Mouse (Mus musculus) limb, embryonic 13.5 days (tissue): ENCODE results near the gene Tpm3. TPM values are rescaled to one million over a fixed set of nuclear protein-coding genes. Genes with fewer than 3 reads are reported as not detected.

Source experiments
- ATAC-seq: fragments of 200-750 bp; cut with Nextera tagmentation; 2 replicates; pipeline ENCODE4 v1.8.0; 2017; ENCODE audit warnings: low read depth, moderate number of reproducible peaks, moderate TSS enrichment; ENCODE audit not compliant: low FRiP score
- H3K27ac ChIP-seq: fragments of 300-500 bp; sonication (generic); 2 replicates; pipeline ENCODE4 v1.5.1; 2015; ENCODE audit warnings: inconsistent platforms, mild to moderate bottlenecking, moderate library complexity
- H3K27me3 ChIP-seq: fragments of 300-500 bp; sonication (generic); 2 replicates; pipeline ENCODE4 v1.6.1; 2015; ENCODE audit warnings: mild to moderate bottlenecking, inconsistent platforms
- H3K36me3 ChIP-seq: fragments of 300-500 bp; sonication (generic); 2 replicates; pipeline ENCODE4 v1.6.1; 2015; ENCODE audit warnings: inconsistent platforms, mild to moderate bottlenecking, moderate library complexity
- H3K4me1 ChIP-seq: fragments of 300-500 bp; sonication (generic); 2 replicates; pipeline ENCODE4 v1.6.1; 2015; ENCODE audit warnings: inconsistent platforms
- H3K4me2 ChIP-seq: fragments of 300-500 bp; sonication (generic); replicated peaks from 2 replicates; pipeline ENCODE4 v1.6.1; 2015; ENCODE audit warnings: inconsistent platforms, mild to moderate bottlenecking, moderate library complexity
- H3K4me3 ChIP-seq: fragments of 300-500 bp; sonication (generic); 2 replicates; pipeline ENCODE4 v1.5.1; 2015; ENCODE audit warnings: moderate library complexity, mild to moderate bottlenecking, inconsistent platforms
- H3K9ac ChIP-seq: fragments of 300-500 bp; sonication (generic); 2 replicates; pipeline ENCODE4 v1.6.1; 2015; ENCODE audit warnings: mild to moderate bottlenecking, inconsistent platforms
- H3K9me3 ChIP-seq: fragments of 300-500 bp; sonication (generic); 2 replicates; pipeline ENCODE4 v1.6.1; 2016; ENCODE audit warnings: inconsistent platforms
- WGBS: fragments of 180-500 bp; shearing (Covaris S2); methylation state at CpG from one replicate; pipeline ENCODE4 v1.1.7; 2015; 5-methylcytosine and 5-hydroxymethylcytosine counted together
- polyA plus RNA-seq: library from polyadenylated mRNA; unstranded; fragments of >200 nt; fragmentation: Nextera tagmentation; extraction: Ambion mirVana; gene quantifications from 2 replicates; pipeline ENCODE4 v1.2.1, GENCODE M21; 2015

Gene Tpm3
- polyA plus RNA-seq, 1 experiment from 2014 or later: 520 TPM

DNA sequence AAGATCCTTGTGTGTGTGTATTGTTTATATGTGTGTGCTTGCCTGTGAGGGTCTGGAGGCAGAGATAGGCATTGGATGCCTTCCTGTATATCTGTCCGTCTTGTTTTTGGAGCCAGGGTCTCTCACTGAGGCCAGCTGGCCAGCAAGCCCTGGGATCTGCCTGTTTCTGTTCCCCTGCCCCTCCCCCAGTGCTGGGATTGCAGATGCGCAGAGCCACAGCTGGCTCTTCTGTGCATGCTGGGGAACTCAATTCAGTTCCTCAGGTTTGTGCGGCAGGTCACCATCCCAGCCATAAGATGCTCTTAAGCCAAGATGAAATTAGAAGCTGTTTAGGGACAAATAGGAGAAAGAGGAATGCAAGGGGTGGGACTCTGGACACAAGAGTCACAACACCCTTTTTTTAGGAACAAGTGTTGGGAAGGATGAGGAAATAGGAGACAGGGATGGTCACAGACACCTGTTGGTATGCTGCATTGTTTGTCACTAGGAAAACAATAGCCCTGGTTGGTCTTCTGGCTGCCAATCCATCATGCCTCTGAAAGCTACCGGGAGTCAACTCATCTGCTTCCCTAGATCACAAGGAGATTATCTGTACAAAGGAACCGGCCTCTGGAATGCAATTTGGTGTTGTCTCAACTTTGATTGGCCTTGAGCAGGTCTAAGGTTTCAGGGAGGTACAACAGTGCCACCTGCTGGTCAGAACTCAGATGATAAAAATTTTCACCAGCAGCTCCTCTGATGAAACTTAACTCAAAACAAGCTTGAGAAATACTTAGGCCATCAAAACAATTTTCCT is 4.7 kb downstream of the Tpm3 start:
- Histone ChIP-seq H3K4me3 (no peak overlapping the region), H3K27me3 (no peaks in the 10 kb centered on the region), H3K4me1 (peaks cover 29% of the 10 kb centered on the region), H3K4me2 (peak overlapping the region; percentile 43), H3K9me3 (no peaks in the 10 kb centered on the region), H3K36me3 (no peaks in the 10 kb centered on the region), H3K9ac (peak overlapping the region; percentile 31; the same call in 1 of the 2 replicates), H3K27ac (no peak overlapping the region)
- WGBS: 11% methylated on average over 5 of the region's 5 CpGs
- ATAC-seq: 0 out of 2 replicates have a peak, but pooled peaks have one; percentile 3

DNA sequence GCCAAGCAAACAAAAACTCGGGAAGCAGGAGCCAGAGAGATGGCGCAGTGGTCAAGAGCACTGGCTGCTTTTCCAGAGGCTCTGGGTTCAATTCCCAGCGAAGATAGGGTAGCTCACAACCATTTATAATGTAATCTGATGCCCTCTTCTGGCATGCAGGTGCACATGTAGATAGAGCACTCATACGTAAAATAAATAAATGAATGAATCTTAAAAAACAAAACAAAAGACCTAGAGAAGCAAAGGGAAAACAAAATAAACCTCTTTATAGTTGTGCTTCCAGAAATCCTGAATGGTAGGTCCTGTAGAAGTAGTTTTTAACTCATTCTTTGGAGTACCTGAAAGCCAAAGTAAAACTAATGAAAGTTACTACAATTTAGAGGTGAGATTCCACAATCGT is 5.8 kb downstream of the Tpm3 start:
- Histone ChIP-seq H3K4me1 (peaks cover 39% of the 10 kb centered on the region), H3K27me3 (no peaks in the 10 kb centered on the region), H3K9me3 (no peaks in the 10 kb centered on the region), H3K27ac (no peak overlapping the region), H3K9ac (no peak overlapping the region), H3K4me2 (no peak overlapping the region), H3K36me3 (no peaks in the 10 kb centered on the region), H3K4me3 (no peak overlapping the region)
- no peak for ATAC-seq
- WGBS: 45% methylated on average over 5 of the region's 5 CpGs

DNA sequence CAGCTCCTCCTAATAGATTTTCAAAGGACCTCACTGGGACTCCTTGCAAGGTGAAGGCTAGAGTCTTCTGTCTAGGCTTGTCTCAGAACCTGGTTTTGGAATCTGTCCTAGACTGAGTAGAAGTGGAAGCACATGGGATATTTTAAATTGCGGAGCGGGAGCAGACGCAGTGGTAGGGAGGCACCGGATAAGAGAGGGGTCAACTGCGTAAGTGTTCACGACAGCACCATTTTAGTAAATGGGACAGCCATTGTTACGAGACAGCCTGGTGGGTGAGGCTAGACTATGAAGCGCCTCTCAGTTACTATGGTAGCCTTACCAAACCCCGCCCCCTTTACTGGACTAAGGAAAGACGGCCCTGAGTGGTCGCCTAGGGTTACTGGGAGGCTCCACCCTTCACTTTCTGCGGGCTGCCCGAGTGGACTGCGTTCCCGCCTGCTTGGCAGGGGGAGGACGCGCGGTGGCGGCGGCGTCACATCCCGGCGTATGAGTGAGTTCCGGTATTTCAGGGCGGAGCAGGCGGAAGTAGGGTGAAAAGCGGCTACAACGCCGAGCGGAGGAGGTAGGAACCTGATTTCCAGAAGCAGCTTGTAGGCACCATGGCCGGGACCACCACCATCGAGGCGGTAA is 6.8 kb downstream of the Tpm3 start:
- peak; percentile 94 for ATAC-seq
- peaks cover 49% of the 10 kb centered on the region for H3K4me1 ChIP-seq

DNA sequence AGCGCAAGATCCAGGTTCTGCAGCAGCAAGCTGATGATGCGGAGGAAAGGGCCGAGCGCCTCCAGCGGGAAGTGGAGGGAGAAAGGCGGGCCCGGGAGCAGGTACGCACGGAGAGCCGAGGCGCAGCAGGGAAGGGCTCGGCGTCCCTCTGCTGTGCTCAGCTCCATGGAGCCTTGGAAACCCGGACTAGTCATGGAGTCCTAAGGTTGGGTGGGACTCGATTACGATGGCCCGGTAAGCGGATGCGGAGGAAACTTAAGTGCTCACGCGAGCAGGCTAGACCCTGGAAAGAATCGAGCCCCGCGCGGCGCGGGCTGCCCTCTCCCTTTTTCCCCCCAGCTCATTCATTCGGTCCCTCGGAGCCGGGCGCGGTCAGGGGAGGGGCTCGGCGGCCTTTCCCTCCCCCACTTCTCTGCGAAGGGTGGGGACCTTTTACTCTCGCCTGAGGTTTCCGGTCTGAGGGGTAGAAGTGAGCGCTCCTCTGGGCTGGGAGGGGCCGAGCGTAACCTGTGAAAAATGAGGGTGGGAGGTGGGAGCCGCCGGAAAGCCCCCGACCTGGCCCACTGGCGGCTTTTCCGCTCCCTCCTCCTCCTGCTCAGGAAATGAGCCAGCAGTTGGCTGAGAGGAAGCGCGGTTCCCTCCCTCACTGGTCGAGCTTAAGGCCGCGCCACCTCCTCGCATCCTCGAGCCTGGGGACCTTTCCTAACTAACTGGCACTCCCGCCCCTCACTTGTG is 7.5 kb downstream of the Tpm3 start:
- H3K9ac ChIP-seq: peak overlapping the region; percentile 90
- peak overlapping the region; percentile 90 for H3K4me3 ChIP-seq
- no peaks in the 10 kb centered on the region for H3K9me3 ChIP-seq
- peak; percentile 62 for ATAC-seq
- peaks cover 56% of the 10 kb centered on the region for H3K4me1 ChIP-seq
- H3K4me2 ChIP-seq: peak overlapping the region; percentile 79
- peaks cover 3% of the 10 kb centered on the region; the same call in 1 of the 2 replicates for H3K36me3 ChIP-seq
- H3K27me3 ChIP-seq: no peaks in the 10 kb centered on the region
- WGBS: under 1% methylated on average over 53 of the region's 53 CpGs
- H3K27ac ChIP-seq: peak overlapping the region; percentile 97

More for the DNA sequence above, 6.8 kb downstream of the Tpm3 start:
- Histone ChIP-seq H3K4me3 (peak overlapping the region; percentile 90), H3K9me3 (no peaks in the 10 kb centered on the region), H3K27me3 (no peaks in the 10 kb centered on the region), H3K36me3 (peaks cover 1% of the 10 kb centered on the region; the same call in 1 of the 2 replicates), H3K9ac (peak overlapping the region; percentile 90), H3K4me2 (peak overlapping the region; percentile 79), H3K27ac (peak overlapping the region; percentile 97)
- WGBS: under 1% methylated on average over 33 of the region's 33 CpGs

DNA sequence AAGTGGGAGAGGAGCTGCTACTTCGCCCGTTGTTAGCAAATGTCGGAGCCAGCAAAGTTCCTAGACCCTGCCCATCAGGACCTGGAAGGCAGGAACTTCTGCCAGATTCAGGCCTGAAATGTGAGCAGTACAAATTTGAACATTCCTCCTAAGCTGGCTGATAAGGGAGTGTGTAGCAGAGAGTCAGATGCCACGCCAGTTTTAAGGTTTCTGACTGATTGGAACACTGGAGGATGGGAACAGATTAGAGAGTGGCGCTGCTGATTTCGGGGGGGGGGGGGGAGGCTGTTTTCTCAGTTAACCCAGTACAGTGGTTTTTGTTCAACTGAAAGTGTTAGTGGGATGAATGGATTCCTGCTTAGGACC is 8.0 kb downstream of the Tpm3 start:
- Histone ChIP-seq H3K9me3 (no peaks in the 10 kb centered on the region), H3K4me1 (peaks cover 58% of the 10 kb centered on the region), H3K27ac (peak overlapping the region; percentile 97), H3K9ac (peak overlapping the region; percentile 90), H3K4me3 (peak overlapping the region; percentile 90), H3K4me2 (peak overlapping the region; percentile 79), H3K27me3 (no peaks in the 10 kb centered on the region), H3K36me3 (peaks cover 3% of the 10 kb centered on the region; the same call in 1 of the 2 replicates)
- 2% methylated on average over 6 of the region's 6 CpGs for WGBS
- no peak for ATAC-seq

DNA sequence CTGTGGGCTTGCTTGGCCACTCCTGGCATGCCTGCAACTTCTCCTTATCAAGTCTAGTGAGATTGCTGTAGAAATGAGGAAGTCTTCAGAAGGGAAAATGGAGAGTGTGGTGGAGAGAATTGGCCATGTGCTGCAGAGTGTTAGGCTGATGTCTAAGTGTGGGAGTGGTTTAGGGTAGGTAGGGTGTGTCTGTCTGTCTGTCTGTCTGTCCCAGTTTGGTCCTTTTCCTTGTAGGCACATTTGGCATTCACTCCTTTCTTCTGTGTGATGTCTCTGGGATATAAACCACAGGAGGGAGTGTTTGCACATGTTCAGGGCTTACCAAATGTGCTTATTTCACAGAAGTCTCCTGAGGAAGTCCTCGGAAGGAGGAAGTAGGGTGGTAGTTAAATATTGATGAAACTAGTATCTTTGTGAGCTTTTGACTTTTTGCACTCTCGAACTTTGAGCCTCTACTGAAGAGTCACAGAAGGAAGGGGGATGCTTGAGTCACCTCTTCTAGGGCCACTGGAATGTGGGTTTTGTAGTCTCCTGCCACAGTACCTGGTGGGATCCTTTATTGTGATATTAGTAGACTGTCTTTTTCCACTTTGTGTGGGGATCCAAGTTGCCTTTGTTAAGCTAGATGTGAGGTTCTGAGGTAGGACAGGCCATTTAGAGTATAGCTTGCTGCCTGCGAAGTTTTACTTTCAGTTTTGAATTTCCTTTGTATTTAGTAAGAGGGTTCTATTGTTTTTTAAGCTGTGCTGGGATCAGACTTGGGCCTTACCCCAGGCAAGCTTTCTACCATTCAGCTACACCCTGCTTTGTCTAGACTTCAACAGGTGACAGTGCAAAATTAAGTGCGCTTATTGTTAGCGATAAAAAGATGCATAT is 9.2 kb downstream of the Tpm3 start:
- peak overlapping the region; percentile 79 for H3K4me2 ChIP-seq
- no peaks in the 10 kb centered on the region for H3K27me3 ChIP-seq
- H3K36me3 ChIP-seq: peaks cover 9% of the 10 kb centered on the region
- H3K9ac ChIP-seq: peak overlapping the region; percentile 27
- H3K4me3 ChIP-seq: peak overlapping the region; percentile 90
- peaks cover 58% of the 10 kb centered on the region for H3K4me1 ChIP-seq
- no peak for ATAC-seq
- peak overlapping the region; percentile 3; the same call in 1 of the 2 replicates for H3K27ac ChIP-seq
- WGBS: 80% methylated on average over 5 of the region's 5 CpGs
- H3K9me3 ChIP-seq: no peaks in the 10 kb centered on the region

DNA sequence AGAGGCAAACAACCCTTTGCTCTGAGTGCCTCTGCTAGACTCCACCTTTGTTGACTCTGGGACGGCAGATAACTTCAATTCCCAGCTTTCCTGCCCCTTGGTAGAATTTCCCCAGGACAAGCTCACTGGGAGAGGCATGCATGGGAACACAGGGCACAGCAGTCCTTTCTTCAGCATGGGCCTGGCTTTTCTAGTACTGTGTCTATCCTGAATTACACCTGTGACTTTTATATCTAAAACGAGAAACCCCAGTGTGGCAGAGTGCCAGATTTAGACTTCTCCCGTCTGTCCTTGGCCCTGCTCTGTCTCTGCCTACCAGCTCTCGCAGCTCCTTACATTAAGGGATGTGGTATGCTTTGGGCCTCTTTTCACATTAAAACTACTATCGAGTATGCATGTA is 10.6 kb downstream of the Tpm3 start:
- H3K4me1 ChIP-seq: peaks cover 51% of the 10 kb centered on the region
- no peak overlapping the region for H3K9ac ChIP-seq
- H3K36me3 ChIP-seq: peaks cover 23% of the 10 kb centered on the region
- WGBS: 56% methylated on average over 5 of the region's 5 CpGs
- H3K27ac ChIP-seq: no peak overlapping the region
- ATAC-seq: no peak
- H3K27me3 ChIP-seq: no peaks in the 10 kb centered on the region
- peak overlapping the region; percentile 79 for H3K4me2 ChIP-seq
- no peak overlapping the region for H3K4me3 ChIP-seq
- H3K9me3 ChIP-seq: no peaks in the 10 kb centered on the region

DNA sequence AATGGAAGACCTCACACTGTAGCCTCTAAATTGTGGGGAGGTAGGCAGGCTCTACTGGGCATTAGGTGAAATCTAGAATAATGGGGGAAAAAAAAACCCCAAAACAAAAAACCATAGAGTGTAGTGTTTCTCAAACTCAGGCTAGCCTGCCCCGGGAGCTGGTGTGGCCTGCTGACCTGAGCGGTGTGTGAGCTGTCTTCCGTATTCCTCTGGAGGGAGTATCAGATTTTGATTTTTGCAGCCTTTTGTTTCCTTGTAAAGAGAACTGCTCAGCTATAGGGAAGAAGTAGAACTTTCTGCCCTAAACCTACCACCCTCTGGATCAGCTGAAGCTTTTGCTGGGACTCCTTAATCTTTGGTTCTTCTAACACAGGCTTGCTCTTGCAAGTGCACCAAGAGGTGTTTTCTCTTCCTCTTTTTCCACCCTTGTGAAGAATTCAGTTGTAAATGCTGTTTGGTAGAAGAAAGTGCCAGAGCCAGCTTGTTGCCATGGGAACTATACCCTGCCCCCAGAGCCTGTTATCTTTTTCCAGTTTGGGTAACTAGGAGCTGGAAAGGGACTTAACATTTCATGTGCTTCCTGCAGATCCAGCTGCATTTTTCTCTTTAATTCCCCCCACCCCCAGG is 11.4 kb downstream of the Tpm3 start:
- 71% methylated on average over 3 of the region's 3 CpGs for WGBS
- 0 out of 2 replicates have a peak overlapping the region, but pooled peaks have one; percentile 2 for H3K4me3 ChIP-seq
- H3K9ac ChIP-seq: no peak overlapping the region
- no peaks in the 10 kb centered on the region for H3K27me3 ChIP-seq
- peaks cover 31% of the 10 kb centered on the region for H3K36me3 ChIP-seq
- no peaks in the 10 kb centered on the region for H3K9me3 ChIP-seq
- ATAC-seq: no peak
- H3K27ac ChIP-seq: peak overlapping the region; percentile 48; the same call in 1 of the 2 replicates
- peaks cover 46% of the 10 kb centered on the region for H3K4me1 ChIP-seq
- peak overlapping the region; percentile 79 for H3K4me2 ChIP-seq

DNA sequence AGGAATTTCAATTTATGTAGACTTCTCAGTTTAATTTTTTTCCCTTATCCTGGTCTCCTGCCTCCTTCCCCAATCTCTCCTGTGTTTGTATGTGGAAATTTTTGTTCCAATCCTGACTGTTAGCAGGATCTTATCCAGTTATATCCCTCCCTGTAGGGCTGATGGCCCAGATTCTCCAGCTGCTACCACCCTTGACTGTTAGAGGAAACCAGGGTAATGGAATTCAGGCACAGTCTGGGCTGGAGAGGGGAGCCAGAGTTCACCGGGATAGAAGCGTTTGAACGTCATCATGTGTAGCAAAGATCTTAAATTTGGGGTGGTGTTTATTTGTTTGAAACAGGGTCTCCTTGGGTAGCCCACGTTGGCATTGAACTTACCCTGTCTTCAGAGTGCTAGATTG is 12.3 kb downstream of the Tpm3 start:
- H3K4me3 ChIP-seq: no peak overlapping the region
- no peaks in the 10 kb centered on the region for H3K9me3 ChIP-seq
- no peak overlapping the region for H3K9ac ChIP-seq
- no peak for ATAC-seq
- WGBS: 80% methylated on average over 4 of the region's 4 CpGs
- H3K36me3 ChIP-seq: peaks cover 41% of the 10 kb centered on the region
- no peak overlapping the region for H3K27ac ChIP-seq
- H3K27me3 ChIP-seq: no peaks in the 10 kb centered on the region
- H3K4me2 ChIP-seq: no peak overlapping the region
- peaks cover 43% of the 10 kb centered on the region for H3K4me1 ChIP-seq

DNA sequence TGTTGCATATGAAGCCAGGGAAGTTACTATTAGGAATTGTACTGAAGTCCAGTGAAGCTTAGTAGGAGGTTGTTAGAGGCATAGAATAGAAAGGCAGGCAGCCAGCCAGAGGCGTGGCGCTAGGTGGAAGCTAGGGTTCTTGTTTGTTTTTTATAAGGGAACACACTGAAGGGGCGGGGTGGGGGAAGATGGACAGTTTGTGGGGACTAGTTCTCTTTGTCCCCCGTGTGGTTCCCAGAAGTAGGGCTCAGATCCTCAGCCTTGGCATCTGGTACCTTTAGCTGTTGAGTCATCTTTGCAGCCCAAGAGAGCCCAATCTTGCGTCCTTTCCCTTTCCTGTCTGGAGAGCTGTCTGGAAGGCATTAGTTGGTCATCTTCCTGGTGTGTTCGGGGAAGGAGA is 12.8 kb downstream of the Tpm3 start:
- no peak overlapping the region for H3K4me3 ChIP-seq
- WGBS: 82% methylated on average over 6 of the region's 6 CpGs
- no peak for ATAC-seq
- H3K9me3 ChIP-seq: no peaks in the 10 kb centered on the region
- peaks cover 43% of the 10 kb centered on the region for H3K4me1 ChIP-seq
- H3K9ac ChIP-seq: no peak overlapping the region
- H3K27ac ChIP-seq: no peak overlapping the region
- H3K27me3 ChIP-seq: no peaks in the 10 kb centered on the region
- H3K4me2 ChIP-seq: no peak overlapping the region
- peaks cover 45% of the 10 kb centered on the region for H3K36me3 ChIP-seq

DNA sequence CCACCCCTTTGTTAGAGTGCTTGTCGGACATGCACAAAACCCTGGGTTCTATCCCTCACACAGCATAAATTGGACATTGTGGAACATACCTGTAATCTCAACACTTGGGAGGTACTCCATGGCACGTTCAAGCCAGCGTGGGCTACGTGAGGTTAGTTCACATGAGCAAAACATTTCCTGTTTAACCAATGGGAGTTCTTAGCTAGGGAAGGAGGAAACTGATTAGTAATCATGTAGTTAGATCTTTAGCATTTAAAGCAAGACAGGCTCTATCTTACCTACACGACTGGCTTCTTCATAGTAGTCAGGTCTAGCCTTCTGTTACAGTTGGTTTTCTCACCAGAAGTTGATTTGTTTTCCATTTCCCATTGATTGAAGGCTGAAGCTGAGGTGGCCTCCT is 13.6 kb downstream of the Tpm3 start:
- H3K4me1 ChIP-seq: peaks cover 40% of the 10 kb centered on the region
- no peak for ATAC-seq
- peaks cover 53% of the 10 kb centered on the region for H3K36me3 ChIP-seq
- no peak overlapping the region for H3K4me2 ChIP-seq
- H3K9ac ChIP-seq: no peak overlapping the region
- no peak overlapping the region for H3K4me3 ChIP-seq
- WGBS: 93% methylated on average over 5 of the region's 5 CpGs
- no peaks in the 10 kb centered on the region for H3K9me3 ChIP-seq
- H3K27ac ChIP-seq: no peak overlapping the region
- H3K27me3 ChIP-seq: no peaks in the 10 kb centered on the region
